Mouse (Mus musculus): ENCODE data around the gene Tnnt1. TPM values are rescaled to one million over a fixed set of nuclear protein-coding genes. Genes with fewer than 3 reads are reported as not detected.
"Not testable (repeated sequence)": the region's sequence is repeated elsewhere in the genome, so short reads cannot be mapped to it uniquely, and the experiment has no call there.

Tnnt1 gene
- polyA plus RNA-seq, 1 experiment, result 6.7 TPM

- Histone ChIP-seq H3K4me3 (replicated peaks; ENCODE audit: insufficient read depth, low read depth, low read length) (peak overlapping the region; percentile 39), H3K27ac (ENCODE audit: insufficient read depth, low read length) (no peak overlapping the region), H3K4me1 (ENCODE audit: control insufficient read depth, insufficient read depth, low read length) (no peaks in the 10 kb centered on the region), H3K27me3 (ENCODE audit: control insufficient read depth, insufficient read depth, low read length) (no peaks in the 10 kb centered on the region)
- 23% methylated on average over 40 of the region's 40 CpGs for WGBS
- TF ChIP-seq CTCF (IDR thresholded peaks at IDR 0.05; ENCODE audit: borderline replicate concordance, insufficient read depth, low read depth, low read length), result peak; percentile 55; the same call in 1 of the 2 replicates
- no peak for TF ChIP-seq POLR2A (IDR thresholded peaks at IDR 0.05; ENCODE audit: borderline replicate concordance, insufficient read depth, low read length)
- DNase-seq, result peak; percentile 71 to 75
These were observed 10.4 kb upstream of the Tnnt1 start for GRCm38 (mm10) chr7:4526341-4527301.

- not testable (repeated sequence) for H3K4me3 ChIP-seq (replicated peaks; ENCODE audit: insufficient read depth, low read depth, low read length); H3K27me3 ChIP-seq (ENCODE audit: control insufficient read depth, insufficient read depth, low read length); H3K27ac ChIP-seq (ENCODE audit: insufficient read depth, low read length); H3K4me1 ChIP-seq (ENCODE audit: control insufficient read depth, insufficient read depth, low read length)
- DNase-seq, result peak; percentile 38 to 59
- WGBS, result 68% methylated on average over 15 of the region's 15 CpGs
- peak; percentile 74 for TF ChIP-seq CTCF (IDR thresholded peaks at IDR 0.05; ENCODE audit: borderline replicate concordance, insufficient read depth, low read depth, low read length)
These were observed 8.2 kb upstream of the Tnnt1 start, which contains the start of gene Tnni3 for GRCm38 (mm10) chr7:4524212-4524922. Gene Tnni3, minus strand, starts transcription at chr7:4524229.

- Histone ChIP-seq H3K4me3 (replicated peaks; ENCODE audit: insufficient read depth, low read depth, low read length) (no peak overlapping the region), H3K4me1 (ENCODE audit: control insufficient read depth, insufficient read depth, low read length) (no peaks in the 10 kb centered on the region), H3K27ac (ENCODE audit: insufficient read depth, low read length) (no peak overlapping the region), H3K27me3 (ENCODE audit: control insufficient read depth, insufficient read depth, low read length) (no peaks in the 10 kb centered on the region)
- TF ChIP-seq CTCF (IDR thresholded peaks at IDR 0.05; ENCODE audit: borderline replicate concordance, insufficient read depth, low read depth, low read length), result no peak
- TF ChIP-seq POLR2A (IDR thresholded peaks at IDR 0.05; ENCODE audit: borderline replicate concordance, insufficient read depth, low read length), result no peak
- DNase-seq, result no peak
- WGBS, result 90% methylated on average over 33 of the region's 33 CpGs
These were observed 7.3 kb upstream of the Tnnt1 start for GRCm38 (mm10) chr7:4523205-4524130.

- H3K4me3 ChIP-seq (replicated peaks; ENCODE audit: insufficient read depth, low read depth, low read length), result no peak overlapping the region
- no peaks in the 10 kb centered on the region for H3K4me1 ChIP-seq (ENCODE audit: control insufficient read depth, insufficient read depth, low read length)
- H3K27ac ChIP-seq (ENCODE audit: insufficient read depth, low read length), result no peak overlapping the region
- TF ChIP-seq CTCF (IDR thresholded peaks at IDR 0.05; ENCODE audit: borderline replicate concordance, insufficient read depth, low read depth, low read length) (no peak), POLR2A (IDR thresholded peaks at IDR 0.05; ENCODE audit: borderline replicate concordance, insufficient read depth, low read length) (no peak)
- H3K27me3 ChIP-seq (ENCODE audit: control insufficient read depth, insufficient read depth, low read length), result no peaks in the 10 kb centered on the region
- 85% methylated on average over 6 of the region's 6 CpGs for WGBS
- no peak for DNase-seq
These were observed 6.1 kb upstream of the Tnnt1 start for GRCm38 (mm10) chr7:4522292-4522691.

GRCm38 (mm10) chr7:4521231-4522003 is 5.2 kb upstream of the Tnnt1 start:
- peak; percentile 3; the same call in 1 of the 2 replicates for TF ChIP-seq CTCF (IDR thresholded peaks at IDR 0.05; ENCODE audit: borderline replicate concordance, insufficient read depth, low read depth, low read length)
- no peak for TF ChIP-seq POLR2A (IDR thresholded peaks at IDR 0.05; ENCODE audit: borderline replicate concordance, insufficient read depth, low read length)
- 32% methylated on average over 32 of the region's 32 CpGs for WGBS
- no peaks in the 10 kb centered on the region for H3K27me3 ChIP-seq (ENCODE audit: control insufficient read depth, insufficient read depth, low read length)
- no peak overlapping the region for H3K4me3 ChIP-seq (replicated peaks; ENCODE audit: insufficient read depth, low read depth, low read length)
- H3K27ac ChIP-seq (ENCODE audit: insufficient read depth, low read length), result no peak overlapping the region
- no peaks in the 10 kb centered on the region for H3K4me1 ChIP-seq (ENCODE audit: control insufficient read depth, insufficient read depth, low read length)
- DNase-seq, result no peak

GRCm38 (mm10) chr7:4518487-4518886 is 2.3 kb upstream of the Tnnt1 start:
- WGBS, result 72% methylated on average over 1 of the region's 1 CpGs
- Histone ChIP-seq H3K27ac (ENCODE audit: insufficient read depth, low read length) (no peak overlapping the region), H3K4me1 (ENCODE audit: control insufficient read depth, insufficient read depth, low read length) (no peaks in the 10 kb centered on the region), H3K4me3 (replicated peaks; ENCODE audit: insufficient read depth, low read depth, low read length) (no peak overlapping the region), H3K27me3 (ENCODE audit: control insufficient read depth, insufficient read depth, low read length) (no peaks in the 10 kb centered on the region)
- DNase-seq, result no peak
- TF ChIP-seq CTCF (IDR thresholded peaks at IDR 0.05; ENCODE audit: borderline replicate concordance, insufficient read depth, low read depth, low read length) (no peak), POLR2A (IDR thresholded peaks at IDR 0.05; ENCODE audit: borderline replicate concordance, insufficient read depth, low read length) (no peak)
